33 mouse cellular contexts compared by ENCODE assay signal in the genomic region with DNA sequence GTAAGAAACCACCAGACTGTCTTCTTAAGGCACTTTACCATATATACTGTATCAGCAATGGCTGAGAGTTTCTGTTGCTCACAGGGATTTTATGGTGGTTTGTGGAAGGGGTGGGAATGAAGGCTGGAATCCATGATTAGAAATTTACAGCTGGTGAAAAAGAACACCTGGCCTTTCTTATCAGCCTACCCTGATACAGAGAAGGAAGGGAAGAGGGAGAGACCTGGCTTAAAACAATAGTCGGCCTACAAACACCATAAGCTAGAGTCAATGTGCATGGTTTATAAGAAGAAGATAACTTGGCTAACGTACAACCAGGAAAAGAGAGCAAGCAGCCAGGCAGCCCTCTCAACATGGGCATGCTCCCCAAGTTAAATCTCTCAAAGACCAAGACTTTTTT. TPM values are rescaled to one million over a fixed set of nuclear protein-coding genes. Genes with fewer than 3 reads are reported as not detected.
"Had no signal": no experiment of that assay in that cellular context is flagged by ENCODE, and none has a peak within 500 bp of the region (broad histone marks: within the 10 kb centered on the region; RNA-seq: fewer than 3 reads in every experiment).

No protein-coding gene starts in this region.

- H3K27me3 ChIP-seq: limb, embryonic 12.5 days; limb, embryonic 13.5 days; limb, embryonic 15.5 days; liver, embryonic 12.5 days; liver, embryonic 13.5 days; liver, embryonic 15.5 days; lung, embryonic 15.5 days; midbrain, embryonic 12.5 days; midbrain, embryonic 13.5 days; midbrain, embryonic 15.5 days had no signal

- H3K4me2 ChIP-seq: limb, embryonic 12.5 days; limb, embryonic 13.5 days; limb, embryonic 15.5 days; liver, embryonic 11.5 days; liver, embryonic 12.5 days; liver, embryonic 13.5 days; liver, embryonic 15.5 days; lung, embryonic 14.5 days; lung, embryonic 15.5 days; midbrain, embryonic 11.5 days; midbrain, embryonic 12.5 days; midbrain, embryonic 13.5 days; midbrain, embryonic 15.5 days had no signal

- ATAC-seq: liver, embryonic 12.5 days; liver, postnatal 0 days; lung, postnatal 0 days; midbrain, embryonic 13.5 days; midbrain, embryonic 15.5 days; midbrain, embryonic 16.5 days had no signal

- H3K9me3 ChIP-seq: limb, embryonic 10.5 days; limb, embryonic 12.5 days; limb, embryonic 13.5 days; limb, embryonic 15.5 days; liver, embryonic 12.5 days; liver, embryonic 13.5 days; liver, embryonic 15.5 days; lung, embryonic 15.5 days; megakaryocyte, embryonic 14.5 days; midbrain, embryonic 10.5 days; midbrain, embryonic 12.5 days; midbrain, embryonic 13.5 days; midbrain, embryonic 15.5 days had no signal

- DNase-seq: left cerebral cortex, postnatal 4 days; liver; liver, embryonic 13.5 days; liver, postnatal 0 days; lung, adult 18-20 months; lung, adult 2 months; lung, embryonic 14.5 days; lung, postnatal 10 days; lung, postnatal 14 days; lung, postnatal 36 days; lung, postnatal 4 days; midbrain, embryonic 14.5 days had no signal

- H3K36me3 ChIP-seq: limb, embryonic 10.5 days; limb, embryonic 12.5 days; limb, embryonic 13.5 days; limb, embryonic 15.5 days; liver, embryonic 12.5 days; liver, embryonic 13.5 days; liver, embryonic 15.5 days; lung, embryonic 15.5 days; midbrain, embryonic 10.5 days; midbrain, embryonic 12.5 days; midbrain, embryonic 13.5 days; midbrain, embryonic 15.5 days had no signal

- H3K9ac ChIP-seq: limb, embryonic 12.5 days; limb, embryonic 13.5 days; limb, embryonic 15.5 days; liver, embryonic 12.5 days; liver, embryonic 13.5 days; liver, embryonic 14.5 days; liver, embryonic 15.5 days; liver, postnatal 0 days; lung, embryonic 14.5 days; lung, embryonic 15.5 days; midbrain, embryonic 12.5 days; midbrain, embryonic 13.5 days; midbrain, embryonic 15.5 days had no signal

- H3K4me3 ChIP-seq: left cerebral cortex, adult 2 months; limb, embryonic 10.5 days; limb, embryonic 12.5 days; limb, embryonic 13.5 days; limb, embryonic 15.5 days; liver, embryonic 12.5 days; liver, embryonic 13.5 days; liver, embryonic 15.5 days; lung, embryonic 15.5 days; megakaryocyte, embryonic 14.5 days; midbrain, embryonic 10.5 days; midbrain, embryonic 12.5 days; midbrain, embryonic 13.5 days; midbrain, embryonic 15.5 days; myocyte had no signal

- H3K27ac ChIP-seq: left cerebral cortex, adult 2 months; limb, embryonic 10.5 days; limb, embryonic 12.5 days; limb, embryonic 13.5 days; limb, embryonic 15.5 days; liver, embryonic 12.5 days; liver, embryonic 13.5 days; liver, embryonic 14.5 days; liver, embryonic 15.5 days; lung, embryonic 15.5 days; macrophage; midbrain, embryonic 10.5 days; midbrain, embryonic 12.5 days; midbrain, embryonic 13.5 days; midbrain, embryonic 15.5 days had no signal

- H3K4me1 ChIP-seq: limb, embryonic 10.5 days; limb, embryonic 12.5 days; limb, embryonic 13.5 days; limb, embryonic 15.5 days; liver, embryonic 12.5 days; liver, embryonic 13.5 days; liver, embryonic 15.5 days; lung, embryonic 15.5 days; megakaryocyte, embryonic 14.5 days; midbrain, embryonic 10.5 days; midbrain, embryonic 12.5 days; midbrain, embryonic 13.5 days; midbrain, embryonic 15.5 days had no signal

RNA-seq across cellular contexts. Expression of gene Far2, which starts 37.3 kb away (rescaled TPM):
- total RNA-seq: liver, adult 2 months had no signal
